8 mouse cellular contexts compared by ENCODE assay signal in genomic region chr9:35044458-35044857, GRCm38 (mm10).
DNase-seq lines count a peak whose midpoint lies in the region; ATAC-seq and TF ChIP-seq lines count a peak whose summit lies in the region.

No protein-coding gene starts in this region.

- peak; percentile 92 for DNase-seq in heart, adult 11 months
- no peak for DNase-seq in heart, adult 8-10 months (ENCODE audit: low spot score)
- no peak for DNase-seq in liver, adult 2 months (ENCODE audit: extremely low read depth, low read depth, low spot score)
- peak; percentile 56 to 69 for DNase-seq in urinary bladder, postnatal 4 days (ENCODE audit: low spot score in 2 of 2)
- no peak for DNase-seq in right cerebral cortex, adult 2 months (ENCODE audit: low spot score in 2 of 2)
- no peak for DNase-seq in Muller cell, postnatal 12 days (ENCODE audit: inconsistent ontology term)

- H3K4me3 ChIP-seq in E14TG2a.4 (replicated peaks; ENCODE audit: low read length): peak overlapping the region; percentile 39
- no peak overlapping the region for H3K4me3 ChIP-seq in embryonic facial prominence, embryonic 15.5 days (replicated peaks)
- no peak overlapping the region for H3K4me3 ChIP-seq in liver, adult 2 months (ENCODE audit: insufficient read depth, low read depth, low read length)

- no peak for TF ChIP-seq CTCF in E14TG2a.4 (conservative IDR thresholded peaks at IDR 0.05; ENCODE audit: low read length)
- no peak for TF ChIP-seq CTCF in liver, adult 2 months (IDR thresholded peaks at IDR 0.05; ENCODE audit: low read depth, low read length)

- peak overlapping the region; percentile 19; the same call in 1 of the 2 replicates for H3K4me2 ChIP-seq in embryonic facial prominence, embryonic 15.5 days (replicated peaks)

- TF ChIP-seq POLR2A in liver, adult 2 months (IDR thresholded peaks at IDR 0.05; ENCODE audit: extremely low read depth, insufficient read depth, low read length): no peak

- H3K79me2 ChIP-seq in liver, adult 2 months (ENCODE audit: control insufficient read depth, insufficient read depth, low read length): no peaks in the 10 kb centered on the region

- WGBS in embryonic facial prominence, embryonic 15.5 days: 10% methylated on average over 15 of the region's 15 CpGs
- 73% methylated on average over 15 of the region's 15 CpGs for WGBS in liver, adult 2 months

- ATAC-seq in embryonic facial prominence, embryonic 15.5 days (ENCODE audit: insufficient number of reproducible peaks, low FRiP score, low TSS enrichment, low read depth): peak; percentile 61

- H3K9me3 ChIP-seq in E14TG2a.4 (ENCODE audit: low read length): peaks cover under 1% of the 10 kb centered on the region; the same call in 1 of the 2 replicates
- no peaks in the 10 kb centered on the region for H3K9me3 ChIP-seq in embryonic facial prominence, embryonic 15.5 days (replicated peaks)

- H3K4me1 ChIP-seq in E14TG2a.4 (replicated peaks; ENCODE audit: low read depth, low read length): peaks cover 66% of the 10 kb centered on the region
- peaks cover 40% of the 10 kb centered on the region for H3K4me1 ChIP-seq in embryonic facial prominence, embryonic 15.5 days
- peaks cover 18% of the 10 kb centered on the region for H3K4me1 ChIP-seq in liver, adult 2 months (ENCODE audit: control insufficient read depth, insufficient read depth, low read length)

- peaks cover 14% of the 10 kb centered on the region for H3K36me3 ChIP-seq in E14TG2a.4 (ENCODE audit: insufficient read depth, low read length)
- H3K36me3 ChIP-seq in embryonic facial prominence, embryonic 15.5 days: peaks cover 13% of the 10 kb centered on the region
- H3K36me3 ChIP-seq in liver, adult 2 months (ENCODE audit: control insufficient read depth, insufficient read depth, low read length): peaks cover 28% of the 10 kb centered on the region

- peak overlapping the region; percentile 92 for H3K27ac ChIP-seq in embryonic facial prominence, embryonic 15.5 days (replicated peaks)
- peak overlapping the region; percentile 29; the same call in 1 of the 2 replicates for H3K27ac ChIP-seq in liver, adult 2 months (replicated peaks; ENCODE audit: insufficient read depth, low read depth, low read length)

- no peak overlapping the region for H3K9ac ChIP-seq in embryonic facial prominence, embryonic 15.5 days
- H3K9ac ChIP-seq in liver, adult 2 months (ENCODE audit: low read depth, low read length): no peak overlapping the region

- no peaks in the 10 kb centered on the region for H3K27me3 ChIP-seq in E14TG2a.4 (ENCODE audit: insufficient read depth, low read length)
- no peaks in the 10 kb centered on the region for H3K27me3 ChIP-seq in embryonic facial prominence, embryonic 15.5 days
- H3K27me3 ChIP-seq in liver, adult 2 months (ENCODE audit: control insufficient read depth, insufficient read depth, low read length): no peaks in the 10 kb centered on the region

Comparison
In these comparisons a context has a peak if more than half of its experiments do, and no peak if none do; other contexts are left out.
1. DNase-seq: peak in heart, adult 11 months (single experiment) and urinary bladder, postnatal 4 days (2 of 2); none in heart, adult 8-10 months (single experiment), liver, adult 2 months (single experiment), right cerebral cortex, adult 2 months (0 of 2) and Muller cell, postnatal 12 days (single experiment).